Mouse (Mus musculus) heart, adult 11 months (tissue): ENCODE measurements around the gene Rabac1.
A peak's percentile ranks its signal among the peaks of the same experiment; 100 is the strongest.

Experiments used
- DNase-seq: peaks from one replicate; pipeline ENCODE4 v3.0.0; 2022

Gene Rabac1

DNA sequence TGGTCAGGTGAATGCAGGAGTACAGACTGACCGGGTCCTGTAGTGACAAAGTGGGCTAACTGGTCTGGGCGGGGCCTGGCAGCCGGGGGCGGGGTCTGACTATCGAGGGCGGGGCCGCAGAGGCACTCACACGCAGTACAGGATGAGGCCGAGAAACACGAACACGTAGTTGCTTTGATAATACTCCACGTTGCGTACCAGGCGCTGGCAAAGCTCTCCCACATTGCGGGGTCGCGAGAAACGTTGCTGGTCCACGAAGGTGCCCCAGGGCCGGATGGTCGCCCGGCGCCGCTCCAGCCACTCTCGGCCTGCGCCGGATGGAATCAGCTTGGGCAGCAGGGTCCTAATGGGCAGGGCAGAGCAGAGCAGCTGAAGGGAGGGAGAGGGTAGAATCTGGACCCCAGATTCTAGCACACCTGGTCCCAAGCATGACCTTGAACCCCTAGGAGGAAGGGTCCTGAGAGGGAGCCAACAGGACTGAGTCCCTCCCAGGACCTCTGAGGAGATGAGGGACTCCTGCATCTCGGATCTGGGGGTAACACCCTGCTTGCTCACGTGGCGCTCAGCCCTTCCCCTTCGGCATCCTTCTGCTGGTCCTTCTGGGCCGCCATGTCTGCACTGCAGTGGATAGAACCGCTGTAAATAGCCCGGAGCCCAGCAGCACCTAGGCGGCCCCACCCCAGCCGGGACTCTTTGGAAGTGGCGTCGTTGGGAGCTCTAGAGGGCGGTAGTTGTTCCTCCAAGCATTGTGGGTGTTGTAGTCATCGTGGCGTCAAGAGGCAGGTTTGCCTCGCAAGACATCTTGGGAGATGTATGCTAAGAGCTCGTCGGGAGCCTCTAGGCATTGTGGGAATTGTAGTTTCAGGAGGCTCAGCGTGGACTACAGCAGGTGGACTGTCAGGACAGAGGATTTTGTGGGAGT, at the start of gene Rabac1:
Gene Rabac1 (minus strand): TSS at position 783 of the 922 bp plus-strand sequence.
- DNase-seq: peak; percentile 100

- DNase-seq: no peak
These were observed 39.0 kb upstream of the Rabac1 start for GRCm38 (mm10) chr7:25011592-25011991.

GRCm38 (mm10) chr7:25010090-25010913, 37.7 kb upstream of the Rabac1 start:
- DNase-seq: no peak

GRCm38 (mm10) chr7:25009099-25009700, 36.6 kb upstream of the Rabac1 start:
- no peak for DNase-seq

DNA sequence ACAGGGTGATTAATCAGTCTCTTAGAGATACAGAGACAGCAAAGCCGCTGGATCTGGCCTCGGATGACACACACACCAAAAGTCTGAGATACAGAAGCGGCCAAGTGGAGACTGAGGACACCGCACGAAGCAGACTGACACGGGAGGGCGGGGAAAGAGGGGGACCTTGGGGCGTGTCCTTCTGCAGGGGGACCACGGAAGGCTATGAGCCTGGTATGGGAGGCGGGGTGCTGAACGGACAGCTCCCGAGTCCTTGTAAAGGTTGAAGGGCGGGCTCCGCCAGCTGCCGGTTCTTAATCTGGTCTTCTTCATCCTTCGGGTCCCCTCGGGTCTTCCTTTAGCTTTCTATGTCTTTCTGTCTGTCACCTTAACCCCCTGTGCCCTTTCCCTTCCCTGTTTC, 36.1 kb upstream of the Rabac1 start:
- no peak for DNase-seq

- DNase-seq: no peak
These were observed 35.2 kb upstream of the Rabac1 start for GRCm38 (mm10) chr7:25007609-25008374.

GRCm38 (mm10) chr7:25006586-25007364, 34.2 kb upstream of the Rabac1 start:
- peak; percentile 93 for DNase-seq

- DNase-seq: no peak
These were observed 33.6 kb upstream of the Rabac1 start for GRCm38 (mm10) chr7:25006171-25006570.

- peak; percentile 92 for DNase-seq
These were observed 33.0 kb upstream of the Rabac1 start, which contains the start of gene Atp1a3 for GRCm38 (mm10) chr7:25005421-25006065. Gene Atp1a3, minus strand, starts transcription at chr7:25005958.

GRCm38 (mm10) chr7:25004806-25005205, 32.3 kb upstream of the Rabac1 start:
- DNase-seq: no peak

- DNase-seq: no peak
These were observed 31.4 kb upstream of the Rabac1 start for GRCm38 (mm10) chr7:25003820-25004388.

DNA sequence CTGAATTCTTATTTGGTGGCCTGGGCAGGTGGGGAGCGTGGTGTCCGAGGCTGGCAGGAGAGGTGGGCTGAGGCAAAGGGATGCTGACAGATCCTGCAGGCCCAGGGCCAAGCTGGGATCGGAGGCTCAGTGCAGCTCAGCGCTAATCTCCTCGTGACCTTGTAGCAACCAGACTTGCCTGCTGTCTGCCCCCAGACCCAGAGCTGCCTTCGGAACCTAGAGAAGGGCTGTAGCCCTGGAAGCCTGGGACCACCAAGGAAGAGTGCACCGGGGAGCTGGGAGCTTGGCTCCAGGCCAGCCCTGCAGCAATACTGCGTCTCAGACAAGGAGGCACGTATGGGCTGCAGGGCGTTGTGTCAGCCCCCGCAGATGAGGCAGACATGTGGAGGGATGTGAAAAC, 30.7 kb upstream of the Rabac1 start:
- no peak for DNase-seq

DNA sequence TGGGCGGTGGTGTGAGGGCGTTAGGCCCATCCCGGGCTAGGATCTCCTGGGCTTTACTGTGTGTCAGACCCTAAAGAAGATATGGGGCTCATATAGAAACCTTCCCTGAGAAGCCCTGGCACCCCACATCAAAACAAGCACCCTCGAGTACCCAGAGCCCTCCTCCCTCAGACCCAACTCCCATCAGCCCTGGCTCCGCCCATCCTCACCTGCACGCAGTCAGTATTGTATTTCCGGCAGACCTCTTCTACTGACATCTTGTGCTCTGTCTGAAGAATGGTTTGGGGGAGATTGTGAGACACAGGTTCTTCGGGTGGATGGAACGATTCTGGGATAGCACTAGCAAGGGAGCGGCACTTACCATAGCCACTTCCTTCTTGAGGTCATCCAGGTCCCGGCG, 28.2 kb upstream of the Rabac1 start:
- no peak for DNase-seq

DNA sequence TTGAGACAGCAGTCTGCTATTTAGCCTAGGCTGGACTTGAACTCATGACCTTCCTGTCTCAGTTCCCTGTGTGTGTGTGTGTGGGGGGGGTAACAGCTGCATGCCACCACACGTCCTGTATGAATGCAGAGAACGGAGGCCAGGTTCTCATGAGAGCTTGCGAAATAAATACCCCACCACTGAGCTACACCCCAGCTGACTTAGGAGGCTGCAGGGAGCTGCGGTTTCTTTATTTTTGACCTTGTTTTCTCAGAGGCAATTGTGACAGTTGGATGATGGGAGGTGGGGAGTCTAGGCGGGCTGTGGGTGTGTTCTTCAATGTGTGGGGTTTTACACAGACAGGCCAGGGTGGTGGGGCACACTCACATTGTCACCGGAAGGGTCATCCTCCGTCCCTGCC, 27.7 kb upstream of the Rabac1 start:
- no peak for DNase-seq

DNA sequence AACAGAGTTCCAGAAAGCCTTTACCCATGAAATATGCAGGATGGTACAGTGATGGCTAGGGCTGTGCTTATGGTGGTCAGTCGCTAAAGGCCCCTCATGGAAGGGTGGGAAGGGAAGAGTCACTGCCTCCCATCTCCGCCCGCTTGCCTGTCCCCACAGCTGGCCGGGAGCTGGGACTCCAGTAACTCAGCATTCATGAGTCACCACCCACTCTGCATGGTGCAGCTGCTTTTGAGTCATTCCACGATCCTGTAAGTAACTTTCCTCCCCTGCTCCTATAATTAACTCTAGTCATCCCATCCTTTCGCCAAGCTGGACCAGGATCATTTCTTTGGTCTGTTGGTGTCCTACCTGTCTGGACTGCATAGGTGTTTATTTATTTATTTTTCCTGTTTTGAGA, 20.5 kb upstream of the Rabac1 start:
- DNase-seq: no peak

- DNase-seq: no peak
These were observed 17.9 kb upstream of the Rabac1 start for GRCm38 (mm10) chr7:24990478-24990877.

- no peak for DNase-seq
These were observed 15.4 kb upstream of the Rabac1 start for GRCm38 (mm10) chr7:24987941-24988340.

DNA sequence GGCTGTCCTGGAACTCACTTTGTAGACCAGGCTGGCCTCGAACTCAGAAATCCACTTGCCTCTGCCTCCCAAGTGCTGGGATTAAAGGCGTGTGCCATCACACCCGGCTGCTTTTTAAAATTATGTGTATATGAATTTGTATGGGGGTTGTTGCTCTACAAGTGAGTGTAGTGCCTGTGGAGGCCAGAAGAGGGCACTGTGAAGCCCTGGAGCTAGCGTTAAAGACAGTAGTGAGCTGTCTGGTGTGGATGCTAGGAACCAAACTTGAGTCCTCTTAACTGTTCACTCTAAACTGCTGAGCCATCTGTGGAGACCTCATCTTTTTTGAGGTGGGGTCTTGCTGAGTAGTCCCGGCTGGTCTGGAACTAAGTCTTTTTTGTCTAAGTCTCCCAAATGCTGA, 13.2 kb upstream of the Rabac1 start:
- DNase-seq: no peak

DNA sequence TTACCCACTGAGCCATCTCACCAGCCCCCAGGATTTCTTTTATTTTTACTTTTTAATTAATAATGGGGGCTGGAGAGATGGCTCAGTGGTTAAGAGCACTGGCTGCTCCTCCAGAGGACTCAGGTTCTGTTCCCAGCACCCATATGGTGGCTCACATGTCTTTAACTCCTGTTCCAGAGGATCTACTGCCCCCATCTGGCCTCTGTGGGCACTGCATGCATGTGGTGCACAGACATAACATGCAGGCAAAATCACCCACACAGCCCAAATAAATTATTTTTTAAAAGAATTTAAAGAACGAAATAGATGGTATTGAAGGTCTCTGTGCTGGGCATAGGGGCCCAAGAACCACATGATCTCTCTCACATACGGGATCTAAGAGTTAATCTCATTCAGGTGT, 11.8 kb upstream of the Rabac1 start:
- no peak for DNase-seq

DNA sequence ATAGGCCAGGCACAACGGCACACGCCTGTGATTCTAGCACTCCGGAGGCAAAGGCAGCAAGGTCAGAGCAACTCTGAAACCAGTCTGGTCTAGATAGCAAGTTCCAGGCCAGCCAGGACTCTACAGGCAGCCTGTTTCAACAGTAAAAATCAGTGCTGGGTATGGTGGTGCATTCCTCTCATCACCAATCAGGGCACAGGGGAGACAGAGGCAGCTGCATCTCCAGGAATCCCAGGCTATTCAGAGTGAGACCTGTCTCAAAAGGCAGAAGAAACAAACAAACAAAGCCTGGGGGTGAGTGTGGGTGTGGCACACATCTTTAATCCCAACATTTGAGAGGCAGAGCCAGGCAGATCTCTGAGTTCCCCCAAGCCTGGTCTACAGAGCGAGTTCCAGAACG, 10.8 kb upstream of the Rabac1 start:
- DNase-seq: no peak

DNA sequence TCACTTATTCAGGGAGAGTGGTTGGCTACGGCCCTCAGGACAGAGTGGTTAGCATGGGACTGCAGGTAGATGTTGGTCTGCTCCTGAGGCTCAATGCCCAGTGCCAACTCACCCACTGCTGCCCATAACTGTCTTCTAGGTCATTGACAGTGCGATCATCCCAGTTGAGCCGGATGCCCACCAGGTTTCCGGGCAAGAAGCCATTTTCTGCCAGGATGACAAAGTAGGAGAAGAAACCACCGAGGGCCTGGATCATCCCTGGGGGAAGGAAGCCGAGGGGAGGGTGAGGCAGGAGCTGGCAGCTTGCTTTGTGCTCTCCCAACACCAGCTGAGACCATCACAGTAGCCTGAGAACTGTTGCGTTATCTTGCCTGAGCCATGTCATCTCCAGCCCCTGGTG, 7.9 kb upstream of the Rabac1 start:
- DNase-seq: no peak
